Mouse (Mus musculus) heart, embryonic 14.5 days (tissue): ENCODE data around the gene Mapkapk3. TPM values are rescaled to one million over a fixed set of nuclear protein-coding genes. Genes with fewer than 3 reads are reported as not detected.

ENCODE experiments used
- ATAC-seq: fragments of 200-750 bp; cut with Nextera tagmentation; 2 replicates; pipeline ENCODE4 v1.8.0; 2017; ENCODE audit warnings: low read depth, moderate TSS enrichment; ENCODE audit not compliant: insufficient number of reproducible peaks, insufficient read depth, low FRiP score
- H3K27ac ChIP-seq, 2 experiments: fragments of 200-500 bp in 1 of 2; fragments of 300-500 bp in 1 of 2; sonication (generic) in 1 of 2; replicated peaks in 1 of 2; 2 replicates each; pipeline ENCODE4 v1.5.1; 2012 to 2014; ENCODE audit warnings: low read depth in 2 of 2, low read length in 2 of 2, control low read depth in 1 of 2, mild to moderate bottlenecking in 1 of 2, mixed read lengths in 1 of 2; ENCODE audit not compliant: control insufficient read depth in 1 of 2, insufficient read depth in 1 of 2
- H3K27me3 ChIP-seq: fragments of 300-500 bp; sonication (generic); 2 replicates; pipeline ENCODE4 v1.6.1; 2014; ENCODE audit warnings: mild to moderate bottlenecking, low read length, control low read depth; ENCODE audit not compliant: control insufficient read depth, insufficient read depth
- H3K36me3 ChIP-seq: fragments of 300-500 bp; sonication (generic); 2 replicates; pipeline ENCODE4 v1.6.1; 2014; ENCODE audit warnings: mild to moderate bottlenecking, control low read depth, low read length, mixed read lengths; ENCODE audit not compliant: control insufficient read depth, insufficient read depth
- H3K4me1 ChIP-seq, 2 experiments: fragments of 200-500 bp in 1 of 2; fragments of 300-500 bp in 1 of 2; sonication (generic) in 1 of 2; 2 replicates each; pipeline ENCODE4 v1.6.1; 2012 to 2014; ENCODE audit warnings: low read length in 2 of 2, control low read depth in 1 of 2, mixed read lengths in 1 of 2; ENCODE audit not compliant: control insufficient read depth in 2 of 2, insufficient read depth in 2 of 2
- H3K4me2 ChIP-seq: fragments of 300-500 bp; sonication (generic); 2 replicates; pipeline ENCODE4 v1.6.1; 2014; ENCODE audit warnings: mild to moderate bottlenecking, low read length
- H3K4me3 ChIP-seq, 2 experiments: fragments of 200-500 bp in 1 of 2; fragments of 300-500 bp in 1 of 2; sonication (generic) in 1 of 2; 2 replicates each; pipeline ENCODE4 v1.5.1; 2012 to 2014; ENCODE audit warnings: low read length in 2 of 2, mild to moderate bottlenecking in 2 of 2, control low read depth in 1 of 2, low read depth in 1 of 2, moderate library complexity in 1 of 2; ENCODE audit not compliant: control insufficient read depth in 1 of 2, insufficient read depth in 1 of 2
- H3K9ac ChIP-seq: fragments of 300-500 bp; sonication (generic); 2 replicates; pipeline ENCODE4 v1.6.1; 2014; ENCODE audit warnings: mild to moderate bottlenecking, low read length
- H3K9me3 ChIP-seq: fragments of 300-500 bp; sonication (generic); 2 replicates; pipeline ENCODE4 v1.6.1; 2016; ENCODE audit warnings: low read length, control low read depth; ENCODE audit not compliant: control insufficient read depth
- WGBS: fragments of 180-500 bp; shearing (Covaris S2); extraction: QIAGEN DNeasy Blood & Tissue Kit; methylation state at CpG from one replicate; pipeline ENCODE4 v1.1.7; 2014; 5-methylcytosine and 5-hydroxymethylcytosine counted together
- polyA plus RNA-seq: library from polyadenylated mRNA; unstranded; fragments of >200 nt; fragmentation: Nextera tagmentation; extraction: Ambion mirVana; gene quantifications from 2 replicates; pipeline ENCODE4 v1.2.1, GENCODE M21; 2014

Mapkapk3 gene
- polyA plus RNA-seq, 1 experiment from 2014 or later: 6.5 TPM

DNA sequence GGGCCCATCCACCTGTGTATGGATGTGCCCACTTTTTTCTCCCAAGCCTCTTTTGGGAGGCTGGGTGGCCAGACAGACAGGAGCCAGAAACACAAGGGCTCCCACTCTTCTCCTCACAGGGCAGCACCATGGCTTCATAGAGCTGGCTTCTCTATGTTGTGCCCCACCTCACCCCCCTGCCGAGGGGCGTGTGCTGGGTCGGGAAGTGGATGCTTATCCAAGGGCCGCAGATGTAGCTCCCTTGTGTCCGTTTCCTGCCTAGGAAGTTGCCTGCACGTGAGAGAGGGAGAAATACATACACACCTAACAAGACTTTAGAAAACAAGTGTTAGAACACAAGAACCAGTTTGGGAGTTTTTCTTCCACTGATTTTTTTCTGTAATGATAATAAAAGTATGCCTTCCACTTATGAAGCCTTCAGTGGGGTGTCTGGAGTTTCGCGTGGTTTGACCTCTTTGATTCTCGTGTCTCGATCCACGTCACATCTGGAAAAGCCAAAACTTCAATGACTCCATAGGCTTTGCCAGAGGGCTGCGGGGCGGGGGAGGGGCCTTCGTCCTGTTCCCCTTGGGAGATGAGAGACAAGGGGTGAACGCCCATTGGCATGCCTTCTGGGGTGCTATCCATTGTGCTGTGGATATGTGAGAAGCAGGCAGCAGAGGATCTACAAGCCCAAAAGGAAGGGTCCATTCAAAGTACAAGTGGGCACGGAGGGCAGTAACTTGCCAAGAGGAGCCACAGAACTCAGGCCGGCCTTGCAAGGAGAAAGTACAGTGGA is 12.1 kb upstream of the Mapkapk3 start:
- H3K4me1 ChIP-seq: peaks cover 37 to 56% of the 10 kb centered on the region in 2 experiments
- WGBS: 72% methylated on average over 17 of the region's 17 CpGs
- no peaks in the 10 kb centered on the region for H3K9me3 ChIP-seq
- peak overlapping the region in 1 of 2 experiments; percentile 36; a peak in 1 of 4 replicates for H3K27ac ChIP-seq
- no peak for ATAC-seq
- peaks cover 26% of the 10 kb centered on the region for H3K36me3 ChIP-seq
- no peaks in the 10 kb centered on the region for H3K27me3 ChIP-seq
- H3K9ac ChIP-seq: no peak overlapping the region
- no peak overlapping the region for H3K4me3 ChIP-seq
- no peak overlapping the region for H3K4me2 ChIP-seq

DNA sequence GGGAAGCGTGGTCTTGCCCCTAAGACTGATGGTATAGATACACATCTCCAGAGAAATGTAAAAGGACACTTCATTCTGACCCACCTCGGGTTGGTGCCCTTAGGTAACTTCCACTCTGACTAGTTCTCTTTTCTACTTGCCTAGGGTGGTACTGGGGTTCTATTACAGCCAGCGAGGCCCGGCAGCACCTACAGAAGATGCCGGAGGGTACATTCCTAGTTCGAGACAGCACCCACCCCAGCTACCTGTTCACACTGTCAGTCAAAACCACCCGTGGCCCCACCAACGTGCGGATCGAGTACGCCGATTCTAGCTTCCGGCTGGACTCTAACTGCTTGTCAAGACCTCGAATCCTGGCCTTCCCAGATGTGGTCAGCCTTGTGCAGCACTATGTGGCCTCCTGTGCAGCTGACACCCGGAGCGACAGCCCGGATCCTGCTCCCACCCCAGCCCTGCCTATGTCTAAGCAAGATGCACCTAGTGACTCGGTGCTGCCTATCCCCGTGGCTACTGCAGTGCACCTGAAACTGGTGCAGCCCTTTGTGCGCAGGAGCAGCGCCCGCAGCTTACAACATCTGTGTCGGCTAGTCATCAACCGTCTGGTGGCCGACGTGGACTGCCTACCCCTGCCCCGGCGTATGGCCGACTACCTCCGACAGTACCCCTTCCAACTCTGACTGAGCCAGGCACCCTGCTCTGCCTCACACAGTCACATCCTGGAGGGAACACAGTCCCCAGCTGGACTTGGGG is 10.7 kb upstream of the Mapkapk3 start:
- WGBS: 88% methylated on average over 30 of the region's 30 CpGs
- no peaks in the 10 kb centered on the region for H3K27me3 ChIP-seq
- H3K4me3 ChIP-seq: no peak overlapping the region
- no peak overlapping the region for H3K27ac ChIP-seq
- H3K4me2 ChIP-seq: no peak overlapping the region
- H3K36me3 ChIP-seq: peaks cover 26% of the 10 kb centered on the region
- H3K9me3 ChIP-seq: no peaks in the 10 kb centered on the region
- no peak for ATAC-seq
- no peak overlapping the region for H3K9ac ChIP-seq
- H3K4me1 ChIP-seq: peaks cover 30 to 56% of the 10 kb centered on the region in 2 experiments

DNA sequence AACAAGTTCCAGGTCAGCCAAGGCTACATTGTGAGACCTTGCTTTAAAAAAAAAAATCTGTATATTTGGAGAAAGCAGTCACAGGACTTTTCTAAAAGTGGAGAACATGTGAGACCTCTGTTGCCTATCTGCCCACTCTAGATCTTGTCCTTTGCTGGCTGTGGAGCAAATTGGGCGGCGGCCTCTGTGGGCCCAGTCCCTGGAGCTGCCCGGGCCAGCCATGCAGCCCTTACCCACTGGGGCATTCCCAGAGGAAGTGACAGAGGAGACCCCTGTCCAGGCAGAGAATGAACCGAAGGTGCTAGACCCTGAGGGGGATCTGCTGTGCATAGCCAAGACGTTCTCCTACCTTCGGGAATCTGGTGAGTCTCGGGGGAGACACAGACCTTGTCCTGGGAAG is 10.1 kb upstream of the Mapkapk3 start:
- Histone ChIP-seq H3K9ac (no peak overlapping the region), H3K9me3 (no peaks in the 10 kb centered on the region), H3K4me2 (no peak overlapping the region), H3K27me3 (no peaks in the 10 kb centered on the region), H3K36me3 (peaks cover 26% of the 10 kb centered on the region), H3K4me3 (no peak overlapping the region), H3K4me1 (peaks cover 27 to 52% of the 10 kb centered on the region in 2 experiments), H3K27ac (no peak overlapping the region)
- ATAC-seq: no peak
- 85% methylated on average over 7 of the region's 7 CpGs for WGBS

DNA sequence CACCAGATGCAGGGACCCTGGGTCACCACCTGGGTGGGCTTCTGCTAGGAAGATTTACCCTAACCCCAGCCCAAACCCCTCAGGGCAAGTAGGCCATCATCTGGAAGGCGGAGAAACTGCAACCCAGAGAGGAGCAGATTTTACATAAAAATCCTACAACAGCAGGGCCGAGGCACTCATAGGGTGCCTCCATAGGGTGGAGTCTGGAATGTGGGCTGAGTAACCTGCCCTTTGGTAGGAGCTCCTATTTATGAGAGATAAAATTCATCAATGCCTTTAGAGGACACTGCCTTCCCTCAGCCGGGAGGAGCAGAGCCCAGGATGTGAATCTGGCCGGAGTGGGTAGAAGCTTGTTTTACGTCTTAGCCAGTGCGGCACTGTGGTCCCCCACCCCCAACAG is 9.2 kb upstream of the Mapkapk3 start:
- H3K36me3 ChIP-seq: peaks cover 26% of the 10 kb centered on the region
- peak overlapping the region; percentile 59 for H3K4me2 ChIP-seq
- 68% methylated on average over 6 of the region's 6 CpGs for WGBS
- H3K27ac ChIP-seq: peak overlapping the region in 1 of 2 experiments; percentile 87; a peak in 3 of 4 replicates
- no peaks in the 10 kb centered on the region for H3K27me3 ChIP-seq
- H3K9ac ChIP-seq: peak overlapping the region; percentile 68
- H3K4me1 ChIP-seq: peaks cover 29 to 55% of the 10 kb centered on the region in 2 experiments
- no peak for ATAC-seq
- H3K4me3 ChIP-seq: peak overlapping the region; percentile 4 to 69; a peak in 3 of 4 replicates
- no peaks in the 10 kb centered on the region for H3K9me3 ChIP-seq

DNA sequence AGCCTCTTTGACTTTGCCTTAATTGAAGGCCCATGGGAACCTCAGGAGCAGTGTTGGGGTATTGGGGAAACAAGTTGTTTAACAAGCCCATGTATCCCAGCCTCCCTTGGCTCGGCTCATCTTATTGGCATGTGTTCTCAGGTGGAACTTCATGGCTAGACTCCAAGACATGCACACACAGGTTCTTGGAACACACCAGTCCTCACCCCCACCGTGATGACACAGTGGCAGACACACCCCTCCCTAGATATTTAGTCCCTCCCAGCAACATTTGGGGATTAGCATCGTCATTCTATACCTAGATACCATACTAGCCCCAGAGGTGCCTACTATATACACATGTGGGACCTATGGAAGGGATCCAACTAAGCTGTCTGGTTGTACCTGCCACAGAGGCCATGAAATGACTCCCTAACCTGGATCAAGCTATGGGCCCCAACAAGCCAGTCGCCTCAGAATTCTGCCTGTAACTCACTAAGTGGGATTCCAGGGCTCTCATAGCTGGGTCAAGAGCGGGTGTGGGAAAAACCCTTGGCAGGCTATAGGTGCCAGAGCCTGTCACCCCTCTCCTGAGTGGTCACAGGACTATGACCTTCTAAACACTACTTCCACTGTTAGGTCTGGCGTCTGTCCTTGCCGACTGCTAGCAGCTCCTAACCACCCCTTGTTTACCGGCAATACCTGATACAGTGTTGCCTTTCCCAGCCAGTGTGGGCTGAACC is 8.5 kb upstream of the Mapkapk3 start:
- Histone ChIP-seq H3K27ac (peak overlapping the region in 1 of 2 experiments; percentile 87; a peak in 2 of 4 replicates), H3K4me1 (peaks cover 27 to 52% of the 10 kb centered on the region in 2 experiments)

DNA sequence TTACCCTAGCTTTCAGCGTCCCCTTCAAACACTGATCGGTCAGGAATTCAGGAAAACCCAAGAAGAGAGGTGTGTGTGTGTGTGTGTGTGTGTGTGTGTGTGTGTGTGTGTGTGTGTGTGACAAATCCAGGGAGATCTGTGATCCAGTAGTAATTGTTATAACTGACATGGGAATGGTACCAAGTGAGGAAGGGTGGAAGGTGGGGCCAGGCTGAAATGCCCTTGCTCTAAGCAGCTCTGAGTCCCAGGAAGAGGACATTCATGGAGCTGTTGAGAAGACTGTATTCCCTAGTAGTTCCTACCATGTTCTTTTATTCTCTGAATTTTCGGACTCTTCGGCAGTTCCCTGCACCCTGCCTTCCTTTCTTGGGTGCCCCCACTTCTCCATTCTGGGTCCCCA is 8.0 kb upstream of the Mapkapk3 start:
- Histone ChIP-seq H3K4me2 (peak overlapping the region; percentile 59), H3K4me1 (peaks cover 23 to 48% of the 10 kb centered on the region in 2 experiments), H3K9me3 (no peaks in the 10 kb centered on the region), H3K27me3 (no peaks in the 10 kb centered on the region), H3K4me3 (peak overlapping the region; percentile 69 to 74), H3K9ac (peak overlapping the region; percentile 82), H3K36me3 (peaks cover 26% of the 10 kb centered on the region), H3K27ac (peak overlapping the region; percentile 79 to 87)
- 81% methylated on average over 4 of the region's 4 CpGs for WGBS
- ATAC-seq: no peak

More for the DNA sequence above, 8.5 kb upstream of the Mapkapk3 start:
- H3K4me2 ChIP-seq: peak overlapping the region; percentile 59
- H3K27me3 ChIP-seq: no peaks in the 10 kb centered on the region
- no peak for ATAC-seq
- H3K36me3 ChIP-seq: peaks cover 26% of the 10 kb centered on the region
- peak overlapping the region; percentile 82 for H3K9ac ChIP-seq
- WGBS: 43% methylated on average over 8 of the region's 8 CpGs
- H3K4me3 ChIP-seq: peak overlapping the region; percentile 69 to 74
- no peaks in the 10 kb centered on the region for H3K9me3 ChIP-seq

DNA sequence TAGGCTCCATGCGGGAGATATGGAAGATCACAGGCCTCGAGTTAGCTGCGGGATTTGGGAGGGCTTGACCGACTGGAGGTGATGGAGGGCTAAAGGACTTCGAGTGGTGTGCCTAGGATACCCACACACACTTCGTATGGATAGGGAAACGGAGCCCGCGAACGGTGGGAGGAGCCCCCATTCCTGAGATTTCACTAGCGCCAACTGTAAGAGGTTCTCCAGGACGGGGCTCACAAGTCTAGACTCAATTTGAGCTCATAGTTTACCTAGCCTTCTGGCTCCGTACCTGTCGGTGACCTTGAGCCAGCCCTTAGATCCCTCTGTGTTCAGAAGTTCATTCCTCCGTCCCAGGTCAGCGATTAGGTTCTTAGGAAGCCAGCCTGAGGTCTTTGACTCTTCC is 7.4 kb upstream of the Mapkapk3 start:
- 4% methylated on average over 16 of the region's 16 CpGs for WGBS
- H3K4me2 ChIP-seq: peak overlapping the region; percentile 59
- H3K4me3 ChIP-seq: peak overlapping the region; percentile 69 to 74
- H3K9me3 ChIP-seq: no peaks in the 10 kb centered on the region
- ATAC-seq: peak; percentile 5; the same call in 1 of the 2 replicates
- H3K27ac ChIP-seq: peak overlapping the region; percentile 79 to 87
- peak overlapping the region; percentile 82 for H3K9ac ChIP-seq
- H3K27me3 ChIP-seq: no peaks in the 10 kb centered on the region
- H3K36me3 ChIP-seq: peaks cover 25% of the 10 kb centered on the region
- peaks cover 21 to 44% of the 10 kb centered on the region in 2 experiments for H3K4me1 ChIP-seq
